Mouse (Mus musculus) lung, postnatal 10 days (tissue): ENCODE results near the gene Metap1d.

Source experiments
- DNase-seq: peaks from one replicate; pipeline ENCODE4 v3.0.0; 2021

Gene Metap1d

DNA sequence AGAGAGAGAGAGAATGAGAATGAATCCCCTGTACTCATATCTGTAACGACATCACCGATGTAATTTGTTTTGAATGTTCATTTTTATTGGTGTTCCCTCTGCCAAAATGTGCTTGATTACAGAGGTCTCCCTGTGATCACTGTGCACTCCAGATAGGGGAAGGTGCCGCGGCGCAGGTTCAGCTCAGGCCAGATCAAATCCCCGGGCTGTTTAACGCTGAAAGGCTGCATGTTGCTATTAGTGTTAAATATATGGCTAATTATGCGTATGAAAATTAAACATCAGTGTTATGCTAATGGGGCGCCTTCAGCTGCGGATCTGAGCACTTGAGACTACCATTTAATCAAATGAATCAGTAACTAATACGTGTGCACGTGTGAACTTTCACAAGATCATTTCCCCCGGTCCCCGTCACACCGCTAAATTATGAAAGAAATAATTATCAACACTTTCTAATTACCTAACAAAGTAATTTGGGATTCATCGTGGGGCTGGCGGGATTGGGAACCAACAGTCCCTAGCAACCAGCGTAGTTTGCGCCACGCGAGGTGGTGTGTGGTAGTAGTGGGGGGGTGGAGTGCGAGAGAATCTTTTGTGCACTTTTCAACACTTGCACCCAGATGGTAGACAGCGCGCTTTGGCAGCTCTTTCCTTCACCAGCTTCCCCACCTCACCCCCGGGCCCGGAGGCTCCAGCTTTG lies 75.1 kb downstream of the Metap1d start, which contains the start of gene Dlx1:
Gene Dlx1 (plus strand): TSS at position 100 of the 700 bp plus-strand sequence.
- no peak for DNase-seq

DNA sequence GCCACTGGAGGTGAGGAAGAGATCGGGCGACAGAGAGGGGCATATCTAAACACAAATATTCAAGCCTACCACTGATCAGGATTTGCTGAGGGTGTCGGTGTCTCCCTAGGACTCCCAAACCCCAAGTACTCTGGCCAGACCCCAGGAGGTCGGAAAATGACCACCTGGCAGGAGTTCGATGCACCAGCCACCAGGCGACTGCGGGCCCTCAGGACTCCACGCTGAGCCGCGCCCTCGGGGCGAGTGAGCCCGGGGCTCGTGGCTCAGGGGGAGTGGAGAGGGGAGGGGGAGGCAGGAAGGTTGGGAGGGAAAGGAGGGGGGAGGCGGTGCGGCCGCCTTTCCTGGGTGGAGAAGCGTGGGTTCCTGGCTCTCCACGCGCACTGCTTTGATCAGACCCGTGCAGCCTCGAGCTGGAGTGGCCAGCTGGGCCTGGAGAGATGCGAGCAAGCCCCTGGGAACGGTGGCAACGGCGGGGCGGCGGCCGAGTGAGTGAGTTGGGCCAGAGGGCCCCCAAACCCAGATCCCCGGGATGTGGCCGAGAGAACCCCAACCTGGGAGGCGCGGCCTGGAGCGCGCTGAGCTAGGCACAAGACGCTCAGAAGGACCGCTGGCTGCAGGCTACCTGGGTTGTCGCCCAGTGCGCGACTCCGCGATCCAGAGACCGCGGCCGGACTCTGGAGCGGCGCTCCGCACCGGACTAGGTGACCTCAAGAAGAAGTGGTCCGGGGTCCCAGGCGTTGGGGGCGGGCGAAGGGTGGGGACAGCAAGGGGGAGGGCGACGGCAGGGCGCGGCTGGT lies 75.8 kb downstream of the Metap1d start:
- DNase-seq = no peak

DNA sequence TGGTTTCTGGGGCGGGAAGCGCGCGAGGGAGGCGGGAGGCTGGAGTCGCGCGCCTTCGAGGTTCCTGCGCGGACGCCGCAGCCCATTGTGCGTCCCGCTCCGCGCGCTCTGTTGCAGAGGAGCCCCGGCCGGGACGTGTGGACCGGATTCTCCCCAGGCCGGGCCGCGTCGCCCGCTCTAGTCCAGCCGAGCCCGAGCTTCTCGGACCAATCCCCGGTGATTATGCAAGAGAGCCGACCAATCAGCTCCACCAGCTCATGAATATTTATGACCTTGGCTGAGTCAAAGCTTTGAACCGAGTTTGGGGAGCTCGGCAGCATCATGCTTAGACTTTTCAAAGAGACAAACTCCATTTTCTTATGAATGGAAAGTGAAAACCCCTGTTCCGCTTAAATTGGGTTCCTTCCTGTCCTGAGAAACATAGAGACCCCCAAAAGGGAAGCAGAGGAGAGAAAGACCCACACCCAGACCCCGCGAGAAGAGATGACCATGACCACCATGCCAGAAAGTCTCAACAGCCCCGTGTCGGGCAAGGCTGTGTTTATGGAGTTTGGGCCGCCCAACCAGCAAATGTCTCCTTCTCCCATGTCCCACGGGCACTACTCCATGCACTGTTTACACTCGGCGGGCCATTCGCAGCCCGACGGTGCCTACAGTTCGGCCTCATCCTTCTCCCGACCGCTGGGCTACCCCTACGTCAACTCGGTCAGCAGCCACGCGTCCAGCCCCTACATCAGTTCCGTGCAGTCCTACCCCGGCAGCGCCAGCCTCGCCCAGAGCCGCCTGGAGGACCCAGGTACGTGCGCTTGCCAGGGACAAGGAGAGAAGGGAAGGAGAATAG lies 76.7 kb downstream of the Metap1d start:
- peak; percentile 75 for DNase-seq

DNA sequence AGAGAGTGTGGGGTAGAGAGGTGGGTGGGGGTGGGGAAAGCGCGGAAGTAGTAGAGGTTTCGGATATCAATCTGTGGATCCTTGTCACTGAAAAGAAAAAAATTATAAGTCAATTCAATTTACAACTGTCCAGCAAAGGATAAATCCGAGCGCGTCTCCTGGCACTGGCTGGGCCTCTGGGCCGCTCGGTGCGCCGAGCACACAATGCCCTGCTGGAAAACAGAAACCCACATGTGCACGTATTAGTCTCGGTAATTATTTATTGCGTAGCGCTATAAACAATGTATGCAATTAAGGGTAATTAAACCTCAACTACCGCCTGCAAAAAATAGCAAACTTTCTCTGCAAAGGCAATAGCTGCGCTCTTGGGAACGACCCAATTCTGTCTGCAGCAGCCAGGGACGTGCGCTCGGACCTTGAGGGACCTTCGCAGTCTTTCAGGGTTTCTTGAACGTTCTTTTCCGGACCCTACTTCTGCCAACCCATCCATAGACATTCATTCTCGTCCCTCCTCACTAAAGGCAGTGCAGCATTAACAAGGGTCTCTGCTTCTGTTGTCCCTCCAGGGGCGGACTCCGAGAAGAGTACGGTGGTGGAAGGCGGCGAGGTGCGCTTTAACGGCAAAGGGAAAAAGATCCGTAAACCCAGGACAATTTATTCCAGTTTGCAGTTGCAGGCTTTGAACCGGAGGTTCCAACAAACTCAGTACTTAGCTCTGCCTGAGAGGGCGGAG lies 77.5 kb downstream of the Metap1d start:
- no peak for DNase-seq

DNA sequence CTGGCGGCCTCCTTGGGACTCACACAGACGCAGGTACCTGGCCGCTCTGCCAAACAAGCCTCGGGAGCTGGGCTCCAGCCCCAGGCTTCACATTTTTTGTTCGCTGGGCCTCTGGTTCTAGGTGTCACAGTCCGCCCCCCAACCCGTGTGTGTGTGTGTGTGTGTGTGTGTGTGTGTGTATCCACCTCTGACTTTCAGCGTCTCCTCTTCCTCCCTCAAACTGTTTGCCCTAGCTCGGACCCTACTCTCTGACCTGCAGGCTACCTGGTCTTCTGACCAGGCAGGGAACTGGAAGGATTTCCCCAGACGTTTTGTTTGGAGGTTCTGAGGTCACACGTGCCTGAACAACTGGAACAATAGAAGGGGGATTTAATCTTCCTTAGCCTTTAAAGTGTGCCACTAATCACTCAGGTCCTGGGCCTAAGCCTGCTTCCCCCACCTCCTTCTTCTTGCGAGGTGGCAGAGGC lies 78.1 kb downstream of the Metap1d start:
- no peak for DNase-seq

DNA sequence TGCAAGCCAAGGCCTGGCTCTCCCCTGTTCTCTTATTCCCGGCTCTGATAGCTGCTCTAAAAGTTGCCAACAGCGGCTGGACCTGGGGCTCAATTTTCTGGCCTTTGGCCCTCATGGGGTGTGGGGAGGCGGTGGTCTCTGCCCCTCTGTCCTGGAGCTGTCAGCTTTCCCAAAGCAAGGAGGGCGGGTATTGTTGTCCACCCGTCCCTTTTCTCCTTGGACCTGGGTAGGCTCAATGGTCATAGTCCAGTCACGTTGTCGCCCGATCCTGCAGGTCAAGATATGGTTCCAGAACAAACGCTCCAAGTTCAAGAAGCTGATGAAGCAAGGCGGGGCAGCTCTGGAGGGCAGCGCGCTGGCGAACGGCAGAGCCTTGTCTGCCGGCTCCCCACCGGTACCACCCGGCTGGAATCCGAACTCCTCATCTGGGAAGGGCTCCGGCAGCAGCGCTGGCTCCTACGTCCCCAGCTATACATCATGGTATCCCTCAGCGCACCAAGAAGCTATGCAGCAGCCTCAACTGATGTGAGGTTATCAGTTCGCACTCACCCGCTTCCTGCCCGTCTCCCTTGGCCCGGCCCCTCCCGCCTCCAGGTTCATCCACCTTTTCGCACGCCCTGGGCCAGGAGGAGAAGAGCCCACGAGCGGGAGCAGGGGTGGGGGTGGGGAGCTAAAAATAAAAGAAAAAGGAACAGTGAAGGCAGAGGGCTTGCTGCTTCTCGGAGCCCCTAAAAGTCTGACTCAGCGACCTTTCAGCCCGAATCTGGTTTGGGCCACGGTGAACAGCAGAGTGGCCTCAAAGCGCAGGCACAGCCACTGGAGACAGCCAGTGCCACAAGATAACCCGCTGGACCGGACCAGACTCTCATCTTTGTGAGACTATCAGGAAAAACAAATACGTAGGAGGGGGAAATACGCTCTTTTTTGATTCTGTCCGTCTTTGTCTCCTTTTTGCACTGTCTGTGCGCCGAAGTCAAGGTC lies 79.2 kb downstream of the Metap1d start:
- no peak for DNase-seq

DNA sequence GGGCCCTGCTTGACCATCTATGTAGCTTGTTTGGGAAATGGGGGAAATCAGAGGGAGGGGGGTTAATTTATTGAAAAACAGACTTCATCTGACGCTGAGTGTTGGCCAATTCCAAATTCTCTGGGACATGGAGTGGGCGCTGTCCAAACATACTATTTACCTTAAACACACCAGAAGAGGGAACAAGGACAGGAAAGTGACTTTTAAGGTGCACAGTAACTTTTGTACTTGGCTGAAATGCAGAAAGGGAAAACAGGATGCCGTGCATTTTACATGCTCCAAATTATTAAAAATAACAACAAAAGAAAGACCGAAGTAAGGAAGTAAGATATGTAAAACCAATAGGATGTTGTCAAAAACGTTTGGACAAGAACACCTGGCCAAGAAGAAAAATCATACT lies 80.0 kb downstream of the Metap1d start:
- no peak for DNase-seq

DNA sequence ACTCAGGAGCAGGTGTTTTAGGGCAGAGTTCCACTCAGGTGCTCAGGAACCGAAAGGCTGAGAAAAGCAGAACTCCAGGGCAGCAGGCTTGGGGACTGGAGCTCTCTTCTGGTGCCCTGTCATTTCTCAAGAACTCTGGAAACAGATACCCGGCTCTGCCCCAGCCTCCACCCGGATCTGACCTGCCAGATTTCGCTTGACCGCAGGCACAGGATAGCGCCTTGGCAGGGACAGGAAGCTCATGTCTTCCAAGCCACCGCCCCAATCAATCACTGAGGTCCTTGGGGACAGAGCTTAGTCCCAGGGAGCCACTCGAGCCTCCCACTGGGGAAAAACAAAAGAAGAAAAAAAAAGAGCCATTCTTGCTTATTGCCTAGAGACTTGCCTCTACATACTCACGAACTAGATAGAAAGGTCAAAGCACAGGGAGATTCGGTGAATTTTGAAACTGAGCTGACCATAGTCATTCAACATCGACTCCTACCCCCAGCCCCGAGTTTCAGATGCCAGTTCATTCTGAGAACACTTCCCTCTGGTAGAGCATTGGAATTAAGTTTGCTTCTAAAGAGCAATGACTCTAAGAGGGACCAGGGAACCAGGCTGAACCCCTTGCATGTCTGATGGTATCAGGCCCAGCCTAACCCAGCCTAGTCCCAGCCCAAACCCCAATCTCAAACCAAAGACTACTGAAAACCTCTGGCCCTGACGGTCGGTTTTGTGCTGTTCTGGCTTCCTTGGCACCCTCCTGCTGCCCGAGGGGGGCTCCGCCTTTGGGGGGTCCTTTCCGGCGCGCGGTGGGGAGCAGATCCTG lies 81.4 kb downstream of the Metap1d start:
- DNase-seq = no peak

DNA sequence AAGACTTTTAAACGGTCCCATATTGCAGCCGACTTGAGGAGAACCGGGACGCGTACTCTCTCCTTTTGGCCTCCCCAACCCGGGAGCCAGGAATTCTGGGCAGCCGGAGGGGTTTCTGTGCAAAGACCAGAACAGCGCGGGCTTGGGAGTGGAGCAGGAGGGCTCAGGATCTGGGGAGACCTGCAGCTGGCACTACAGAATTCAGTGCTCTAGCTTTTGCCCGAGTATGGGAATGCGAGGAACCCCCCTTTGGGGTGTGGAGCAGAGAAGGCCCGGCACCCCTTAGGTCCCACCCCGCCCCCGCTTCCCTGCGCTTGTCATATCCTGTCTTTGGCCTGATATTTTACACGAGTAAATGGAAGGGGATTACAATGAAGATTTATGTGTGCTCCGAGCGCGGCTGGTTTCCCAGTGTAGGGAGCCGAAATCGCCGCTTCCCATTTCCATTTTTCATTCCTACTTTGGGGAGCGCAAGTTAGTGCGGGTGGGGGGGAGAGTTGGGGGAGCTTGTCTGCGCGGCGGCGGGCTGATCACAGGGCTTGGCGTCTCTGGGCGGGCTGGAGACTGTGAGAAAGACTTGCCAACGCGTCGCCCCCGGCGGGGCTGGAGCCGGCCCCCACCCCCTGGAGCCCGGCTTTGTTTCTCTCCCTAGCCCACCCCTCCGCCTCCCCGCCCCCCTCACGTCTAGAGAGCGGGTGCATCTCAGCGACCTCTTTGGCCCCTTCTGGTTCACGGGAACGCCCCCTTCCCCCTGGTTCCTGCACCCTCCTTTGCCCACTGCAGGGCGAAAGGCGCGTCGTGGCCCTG lies 87.7 kb downstream of the Metap1d start:
- no peak for DNase-seq

DNA sequence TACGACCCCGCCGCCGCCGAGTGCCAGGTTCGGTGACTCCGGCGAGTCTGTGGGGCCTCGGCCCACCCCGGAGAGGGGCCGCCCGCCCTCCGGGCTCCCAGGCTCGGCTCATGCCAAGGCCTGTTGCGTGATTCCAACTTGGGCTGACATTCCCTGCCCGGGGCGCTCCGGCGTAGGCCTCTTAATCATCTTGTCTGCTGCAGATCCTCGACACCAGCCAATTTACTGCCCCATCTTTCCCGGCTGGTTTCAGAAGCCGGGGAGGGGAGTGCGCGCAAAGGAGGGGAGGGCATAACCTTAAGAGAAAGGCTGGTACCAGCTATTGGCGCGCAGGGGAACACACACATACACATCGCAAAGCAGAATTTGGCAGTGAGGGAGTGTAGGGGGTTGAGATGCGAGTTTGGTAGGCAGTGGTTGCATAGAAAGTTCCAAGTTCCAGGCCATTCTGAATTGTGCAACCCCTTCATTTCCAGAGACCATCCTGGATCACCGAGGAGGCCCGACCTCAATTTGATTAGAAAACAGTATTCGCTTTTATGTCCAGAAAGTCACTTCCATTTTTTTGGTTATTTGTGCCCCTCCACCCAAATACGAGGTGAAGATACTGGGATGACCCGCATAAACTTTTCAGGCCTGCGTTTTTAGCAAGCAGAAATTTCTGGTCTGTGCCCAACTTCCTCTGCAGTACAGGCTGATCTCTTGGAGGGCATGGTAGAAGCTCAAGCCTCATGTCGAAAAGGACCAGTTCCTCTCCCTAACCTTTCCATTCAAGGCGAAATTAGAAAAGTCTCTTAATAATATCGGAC lies 88.5 kb downstream of the Metap1d start:
- DNase-seq = no peak

DNA sequence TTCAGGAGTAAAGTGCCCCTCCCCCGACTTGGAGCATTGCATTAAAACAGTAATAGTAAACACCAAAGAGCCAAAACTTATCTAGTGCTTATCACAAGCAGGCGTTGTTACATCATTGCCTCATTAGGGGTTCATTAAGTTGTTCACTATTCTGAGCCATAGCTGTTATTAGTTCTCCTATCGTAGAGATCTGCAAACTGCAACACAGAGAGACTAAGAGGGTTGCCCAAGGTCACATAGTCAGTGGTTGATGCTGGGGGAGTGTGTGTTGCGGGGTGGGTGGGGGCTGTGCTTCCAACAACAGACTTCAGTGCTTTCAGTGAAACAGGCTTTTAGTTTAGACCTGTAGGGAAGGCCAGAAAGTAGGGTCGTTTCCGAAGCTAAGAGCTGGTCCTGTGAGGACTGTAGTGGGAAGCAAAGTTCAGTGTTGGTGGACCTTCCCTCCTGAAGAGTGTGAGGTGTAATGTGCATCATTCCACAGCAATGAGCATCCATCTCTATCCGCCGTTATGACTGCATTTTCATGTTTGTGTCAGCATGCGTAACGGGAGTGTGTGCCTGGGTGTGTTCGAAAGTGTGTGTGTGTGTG lies 89.2 kb downstream of the Metap1d start:
- no peak for DNase-seq

DNA sequence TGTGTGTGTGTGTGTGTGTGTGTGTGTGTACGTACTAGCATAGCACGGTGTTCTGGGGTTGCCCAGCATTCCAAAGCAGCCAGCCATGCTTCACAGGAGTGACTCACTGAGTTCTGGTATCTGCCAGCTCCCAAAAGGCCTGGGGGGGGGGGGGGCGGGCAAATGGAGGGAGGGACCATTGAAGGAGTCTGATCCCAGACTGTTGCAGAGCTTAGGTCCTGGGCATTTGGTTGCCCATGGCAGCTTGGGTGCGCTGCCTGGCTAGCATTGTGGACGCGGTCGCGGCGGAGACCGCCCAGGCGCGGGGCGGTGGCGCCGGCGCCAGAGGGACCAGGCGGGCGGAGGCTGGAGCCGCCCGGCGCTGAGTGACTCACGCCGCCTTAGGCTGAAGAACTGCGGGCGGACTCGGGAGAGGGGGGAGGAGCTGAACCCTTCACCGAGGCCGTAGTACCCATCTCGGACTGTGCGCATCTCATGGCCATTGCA lies 89.8 kb downstream of the Metap1d start:
- peak; percentile 25 for DNase-seq

DNA sequence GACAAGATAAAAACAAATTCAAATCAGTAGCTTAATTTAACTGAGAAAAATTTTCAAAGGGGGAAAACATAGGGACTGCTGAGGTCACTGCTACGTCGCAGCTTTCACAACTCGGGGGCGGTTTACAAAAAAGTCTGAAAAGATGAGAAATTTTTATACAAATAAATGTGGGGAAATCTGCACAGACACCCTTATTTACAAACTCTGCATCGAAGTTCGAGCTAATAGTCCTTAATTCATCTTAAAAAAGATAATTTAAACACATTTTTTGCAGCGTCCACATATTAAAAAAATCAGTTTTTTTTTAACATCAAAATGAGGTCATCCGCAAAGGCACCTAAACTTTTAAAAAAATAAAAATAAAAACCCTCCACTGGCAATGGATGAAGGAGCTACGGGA lies 90.5 kb downstream of the Metap1d start:
- no peak for DNase-seq

DNA sequence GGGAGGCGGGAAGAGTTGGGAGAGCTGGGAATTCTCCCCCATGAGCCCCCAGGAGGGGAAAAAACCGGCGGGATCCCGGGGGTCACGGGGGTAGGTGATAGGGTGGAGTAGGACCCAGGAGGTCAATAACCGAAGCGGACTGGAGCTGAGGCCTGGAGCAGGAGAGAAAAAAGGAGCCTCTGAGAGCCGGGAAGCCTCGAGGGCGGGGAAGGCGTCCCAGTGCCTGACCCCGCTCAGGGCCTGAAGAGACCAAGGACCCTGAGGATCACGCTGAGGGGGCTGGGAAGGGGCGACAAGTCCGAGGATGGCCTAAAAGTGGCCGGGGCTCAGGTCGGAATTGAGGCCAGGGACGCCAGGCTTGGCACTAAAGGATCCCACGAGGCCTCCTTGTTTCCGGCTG lies 90.9 kb downstream of the Metap1d start:
- DNase-seq = no peak

DNA sequence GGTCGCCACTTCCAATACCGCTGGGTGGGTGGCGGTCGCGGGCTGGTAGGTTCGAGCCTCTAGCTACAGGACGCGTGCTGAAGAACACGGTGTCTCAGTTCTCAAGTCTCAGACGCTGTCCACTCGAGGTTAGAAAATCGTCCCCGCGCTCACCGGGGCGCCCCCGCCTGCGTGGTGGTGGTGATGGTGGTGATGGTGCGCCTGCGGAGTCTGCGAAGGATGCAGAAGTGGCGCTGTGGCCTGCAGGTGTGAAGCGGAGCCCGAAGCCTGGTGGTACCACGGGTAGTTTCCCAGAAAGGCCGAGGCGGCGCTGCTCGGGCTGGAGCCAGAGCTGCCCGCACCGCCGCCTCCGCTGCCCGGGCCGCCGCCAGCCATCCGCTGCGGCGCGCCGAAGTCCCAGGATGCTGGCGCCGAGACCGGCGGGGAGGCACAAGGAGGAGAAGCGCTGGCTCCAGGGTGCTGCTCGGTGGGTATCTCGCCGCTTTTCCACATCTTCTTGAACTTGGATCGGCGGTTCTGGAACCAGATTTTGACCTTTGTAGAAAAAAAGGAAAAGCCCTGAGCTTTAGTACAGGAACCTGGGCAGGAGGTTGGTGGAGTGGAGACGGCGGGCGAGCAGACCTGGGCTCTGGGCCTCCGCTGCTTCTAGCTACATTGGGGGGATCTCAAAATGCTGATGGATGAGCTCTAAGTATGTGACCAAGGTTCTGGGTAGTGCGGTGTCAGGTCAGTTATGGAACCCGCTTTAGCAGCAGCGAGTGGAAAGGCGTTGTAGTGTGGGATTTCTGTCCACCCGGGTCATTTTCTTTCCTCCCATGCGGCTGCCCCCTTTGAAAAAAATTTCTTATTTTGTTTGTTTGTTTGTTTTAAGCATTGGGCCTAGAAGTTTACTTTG lies 91.6 kb downstream of the Metap1d start:
- no peak for DNase-seq

DNA sequence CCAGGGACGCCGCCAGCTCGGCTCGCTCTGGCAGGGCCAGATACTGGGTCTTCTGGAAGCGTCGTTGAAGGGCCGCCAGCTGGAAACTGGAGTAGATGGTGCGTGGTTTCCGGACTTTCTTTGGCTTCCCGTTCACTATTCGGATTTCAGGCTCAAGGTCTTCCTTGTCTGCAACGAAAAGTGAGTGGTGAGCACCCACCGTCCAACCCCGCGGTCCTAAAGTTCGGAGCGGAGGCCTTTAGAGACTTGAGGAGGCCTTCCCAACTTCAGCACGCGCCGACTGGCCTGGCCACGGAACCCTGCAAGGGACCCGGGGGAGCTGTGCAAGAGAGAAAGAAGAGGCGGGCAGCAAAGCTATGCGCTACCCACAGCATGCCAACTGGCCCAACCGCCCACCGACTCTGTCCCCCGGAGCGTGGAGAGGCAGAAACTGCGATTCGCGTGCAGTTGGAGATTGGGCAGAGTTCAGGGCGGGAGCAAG lies 92.4 kb downstream of the Metap1d start:
- DNase-seq = no peak
